Mouse (Mus musculus) MEL (cell line): ENCODE results near the gene 9430038I01Rik. TPM values are rescaled to one million over a fixed set of nuclear protein-coding genes. Genes with fewer than 3 reads are reported as not detected.

Experiments
- DNase-seq: peaks from one replicate; pipeline ENCODE4 v3.0.0; 2011; ENCODE audit warnings: low read depth, low spot score
- H3K27ac ChIP-seq: 2 replicates; pipeline ENCODE4 v1.5.1; 2012; ENCODE audit warnings: low read depth, mild to moderate bottlenecking, control low read depth, low read length, moderate library complexity; ENCODE audit not compliant: control insufficient read depth
- H3K27me3 ChIP-seq, 2 experiments: fragments of 150-350 bp in 1 of 2; sonication (generic) in 1 of 2; 2 replicates each; pipeline ENCODE4 v1.6.1; 2012; ENCODE audit warnings: low read length in 2 of 2, mild to moderate bottlenecking in 2 of 2, improper control_type of control experiment in 1 of 2, moderate library complexity in 1 of 2; ENCODE audit not compliant: insufficient read depth in 2 of 2, control insufficient read depth in 1 of 2
- H3K36me3 ChIP-seq, 2 experiments: 2 replicates each; pipeline ENCODE4 v1.6.1; 2012 to 2014; ENCODE audit warnings: low read length in 2 of 2, improper control_type of control experiment in 1 of 2, inconsistent platforms in 1 of 2, mild to moderate bottlenecking in 1 of 2; ENCODE audit not compliant: insufficient read depth in 2 of 2, control insufficient read depth in 1 of 2
- H3K4me1 ChIP-seq, 2 experiments: fragments of 150-350 bp in 1 of 2; sonication (generic) in 1 of 2; 2 replicates each; pipeline ENCODE4 v1.6.1; 2012; ENCODE audit warnings: low read length in 2 of 2, improper control_type of control experiment in 1 of 2, mild to moderate bottlenecking in 1 of 2; ENCODE audit not compliant: insufficient read depth in 2 of 2, control insufficient read depth in 1 of 2
- H3K4me3 ChIP-seq, 2 experiments: fragments of 150-350 bp in 1 of 2; sonication (generic) in 1 of 2; 2 replicates each; pipeline ENCODE4 v1.5.1; 2012; ENCODE audit warnings: low read depth in 2 of 2, low read length in 2 of 2, mild to moderate bottlenecking in 2 of 2, moderate library complexity in 2 of 2, control low read depth in 1 of 2, improper control_type of control experiment in 1 of 2; ENCODE audit not compliant: control insufficient read depth in 1 of 2, insufficient read depth in 1 of 2
- H3K79me2 ChIP-seq: 2 replicates; pipeline ENCODE4 v1.6.1; 2012; ENCODE audit warnings: mild to moderate bottlenecking, low read length, moderate library complexity; ENCODE audit not compliant: control insufficient read depth, poor library complexity, insufficient read depth
- H3K9ac ChIP-seq: 2 replicates; pipeline ENCODE4 v1.6.1; 2012; ENCODE audit warnings: low read depth, mild to moderate bottlenecking, control low read depth, low read length, moderate library complexity; ENCODE audit not compliant: control insufficient read depth, poor library complexity, severe bottlenecking
- H3K9me3 ChIP-seq: fragments of 150-350 bp; sonication (generic); replicated peaks from 2 replicates; pipeline ENCODE4 v1.6.1; 2012; ENCODE audit warnings: mild to moderate bottlenecking, low read length, improper control_type of control experiment, moderate library complexity; ENCODE audit not compliant: insufficient read depth
- CHD2 ChIP-seq: IDR thresholded peaks from 2 replicates; pipeline ENCODE4 v1.6.1; 2011; ENCODE audit warnings: low read length, improper control_type of control experiment
- CTCF ChIP-seq, 3 experiments: IDR thresholded peaks in 2 of 3; conservative IDR thresholded peaks in 1 of 3; 2 replicates each; pipeline ENCODE4 v1.5.1; 2011 to 2012; ENCODE audit warnings: low read length in 3 of 3, low read depth in 2 of 3, mild to moderate bottlenecking in 2 of 3, improper control_type of control experiment in 1 of 3, inconsistent platforms in 1 of 3, mixed read lengths in 1 of 3, moderate library complexity in 1 of 3; ENCODE audit not compliant: control insufficient read depth in 1 of 3, insufficient read depth in 1 of 3, poor library complexity in 1 of 3, severe bottlenecking in 1 of 3
- E2F4 ChIP-seq: IDR thresholded peaks from 2 replicates; pipeline ENCODE4 v1.6.1; 2011; ENCODE audit warnings: low read depth, low read length, improper control_type of control experiment, borderline replicate concordance
- EP300 ChIP-seq, 2 experiments: IDR thresholded peaks; 2 replicates each; pipeline ENCODE4 v1.6.1; 2011; ENCODE audit warnings: improper control_type of control experiment in 2 of 2, low read length in 2 of 2, low read depth in 1 of 2, mild to moderate bottlenecking in 1 of 2
- ETS1 ChIP-seq: IDR thresholded peaks from 2 replicates; pipeline ENCODE4 v1.6.1; 2012; ENCODE audit warnings: low read depth, mild to moderate bottlenecking, inconsistent platforms, low read length, improper control_type of control experiment, moderate library complexity
- GABPA ChIP-seq: IDR thresholded peaks from 2 replicates; pipeline ENCODE4 v1.6.1; 2012; ENCODE audit warnings: low read depth, mild to moderate bottlenecking, inconsistent platforms, low read length, improper control_type of control experiment, moderate library complexity
- JUND ChIP-seq: IDR thresholded peaks from 2 replicates; pipeline ENCODE4 v1.6.1; 2011; ENCODE audit warnings: low read depth, mild to moderate bottlenecking, improper control_type of control experiment, low read length
- MAX ChIP-seq: IDR thresholded peaks from 2 replicates; pipeline ENCODE4 v1.6.1; 2011; ENCODE audit warnings: low read length, improper control_type of control experiment
- MAZ ChIP-seq: IDR thresholded peaks from 2 replicates; pipeline ENCODE4 v1.6.1; 2012; ENCODE audit warnings: low read depth, mild to moderate bottlenecking, inconsistent platforms, low read length, improper control_type of control experiment
- MEF2A ChIP-seq: IDR thresholded peaks from 2 replicates; pipeline ENCODE4 v1.6.1; 2014; ENCODE audit warnings: low read depth, mild to moderate bottlenecking, inconsistent platforms, low read length, improper control_type of control experiment; ENCODE audit not compliant: poor library complexity, insufficient replicate concordance, severe bottlenecking; ENCODE audit errors: extremely low read depth
- MYB ChIP-seq: IDR thresholded peaks from 2 replicates; pipeline ENCODE4 v1.6.1; 2011; ENCODE audit warnings: mild to moderate bottlenecking, low read depth, low read length, improper control_type of control experiment
- MYC ChIP-seq: IDR thresholded peaks from 2 replicates; pipeline ENCODE4 v1.6.1; 2011; ENCODE audit warnings: low read depth, mild to moderate bottlenecking, low read length, improper control_type of control experiment, moderate library complexity
- NRF1 ChIP-seq: IDR thresholded peaks from 2 replicates; pipeline ENCODE4 v1.6.1; 2014; ENCODE audit warnings: low read depth, mild to moderate bottlenecking, inconsistent platforms, low read length, improper control_type of control experiment, moderate library complexity; ENCODE audit not compliant: poor library complexity, insufficient read depth, severe bottlenecking
- POLR2A ChIP-seq, 2 experiments: IDR thresholded peaks; 2 replicates each; pipeline ENCODE4 v1.6.1; 2011 to 2012; ENCODE audit warnings: low read length in 2 of 2, mild to moderate bottlenecking in 2 of 2, control low read depth in 1 of 2, improper control_type of control experiment in 1 of 2, low read depth in 1 of 2, moderate library complexity in 1 of 2; ENCODE audit not compliant: control insufficient read depth in 1 of 2, insufficient read depth in 1 of 2, poor library complexity in 1 of 2
- POLR2AphosphoS2 ChIP-seq: IDR thresholded peaks from 2 replicates; pipeline ENCODE4 v1.6.1; 2011; ENCODE audit warnings: low read length, improper control_type of control experiment
- POLR2AphosphoS5 ChIP-seq: IDR thresholded peaks from 2 replicates; pipeline ENCODE4 v1.6.1; 2012; ENCODE audit warnings: low read depth, borderline replicate concordance, mild to moderate bottlenecking, inconsistent platforms, low read length, moderate library complexity, mixed read lengths
- RAD21 ChIP-seq: IDR thresholded peaks from 2 replicates; pipeline ENCODE4 v1.6.1; 2011; ENCODE audit warnings: mild to moderate bottlenecking, low read depth, low read length, improper control_type of control experiment
- TAL1 ChIP-seq: IDR thresholded peaks from 2 replicates; pipeline ENCODE4 v1.6.1; 2012; ENCODE audit warnings: mild to moderate bottlenecking, inconsistent platforms, low read length, moderate library complexity, mixed read lengths
- TBP ChIP-seq: IDR thresholded peaks from 2 replicates; pipeline ENCODE4 v1.8.0; 2011; ENCODE audit warnings: low read depth, low read length, improper control_type of control experiment
- UBTF ChIP-seq: IDR thresholded peaks from 2 replicates; pipeline ENCODE4 v1.6.1; 2012; ENCODE audit warnings: low read depth, mild to moderate bottlenecking, inconsistent platforms, low read length, improper control_type of control experiment, moderate library complexity, borderline replicate concordance; ENCODE audit not compliant: insufficient read depth
- USF1 ChIP-seq: IDR thresholded peaks from 2 replicates; pipeline ENCODE4 v1.6.1; 2014; ENCODE audit warnings: low read depth, mild to moderate bottlenecking, inconsistent platforms, low read length, improper control_type of control experiment, moderate library complexity
- ZKSCAN1 ChIP-seq: IDR thresholded peaks from 2 replicates; pipeline ENCODE4 v1.6.1; 2012; ENCODE audit warnings: low read depth, mild to moderate bottlenecking, inconsistent platforms, low read length, improper control_type of control experiment, moderate library complexity
- ZMIZ1 ChIP-seq: IDR thresholded peaks from 2 replicates; pipeline ENCODE4 v1.6.1; 2012; ENCODE audit warnings: low read depth, mild to moderate bottlenecking, inconsistent platforms, low read length, improper control_type of control experiment, moderate library complexity
- ZNF384 ChIP-seq: IDR thresholded peaks from 2 replicates; pipeline ENCODE4 v1.6.1; 2012; ENCODE audit warnings: low read depth, mild to moderate bottlenecking, inconsistent platforms, low read length, improper control_type of control experiment
- polyA plus RNA-seq, 2 experiments: library from polyadenylated mRNA; stranded (reverse) in 1 of 2; unstranded in 1 of 2; fragments of >175 nt in 1 of 2; fragments of >200 nt in 1 of 2; gene quantifications; 2 replicates each; pipeline versions ENCODE4 v1.2.1 to v1.2.4; 2012; ENCODE audit warnings: low replicate concordance in 2 of 2, low read depth in 1 of 2; ENCODE audit not compliant: insufficient read length in 2 of 2, insufficient read depth in 1 of 2, missing spikeins in 1 of 2
- total RNA-seq: library from RNA; depleted of rRNA; stranded (reverse); fragments of 300-350 nt; gene quantifications from 2 replicates; pipeline ENCODE4 v1.2.3, GENCODE M21; 2012

Gene 9430038I01Rik
- total and polyA plus RNA-seq, 3 experiments = 19.0 to 24.5 TPM; not detected in 1

DNA sequence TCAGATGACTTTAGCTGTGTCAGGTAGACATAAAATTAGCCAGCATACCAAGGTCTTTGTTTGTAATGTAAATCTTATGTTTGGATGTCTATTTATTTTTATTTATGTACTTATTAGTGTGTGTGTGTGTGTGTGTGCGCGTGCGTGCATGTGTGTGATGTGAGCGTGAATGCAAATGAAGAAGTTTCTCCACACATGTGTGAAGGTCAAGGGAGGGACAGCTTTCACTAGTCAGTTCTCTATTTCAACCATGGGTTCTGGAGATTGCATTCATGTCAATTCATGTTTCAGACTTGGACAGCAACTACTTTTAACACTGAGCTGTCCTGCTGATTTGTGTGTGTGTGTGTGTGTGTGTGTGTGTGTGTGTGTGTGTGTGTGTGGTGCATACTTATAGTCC is 10.7 kb upstream of the 9430038I01Rik start:
- H3K9ac ChIP-seq = no peak overlapping the region
- H3K4me3 ChIP-seq = no peak overlapping the region
- no peaks in the 10 kb centered on the region for H3K36me3 ChIP-seq
- DNase-seq = no peak
- no peak overlapping the region for H3K27ac ChIP-seq
- H3K27me3 ChIP-seq = no peaks in the 10 kb centered on the region; a peak in 1 of 4 replicates
- H3K79me2 ChIP-seq = no peaks in the 10 kb centered on the region
- TF ChIP-seq E2F4 (no peak), POLR2A (IDR thresholded peaks at IDR 0.05; ENCODE audit: control insufficient read depth in 1 of 2, insufficient read depth in 1 of 2, low read depth in 1 of 2, low read length in 2 of 2, poor library complexity in 1 of 2) (no peak), TBP (no peak), USF1 (no peak), MAZ (no peak), UBTF (no peak), RAD21 (no peak), NRF1 (no peak), EP300 (IDR thresholded peaks at IDR 0.05; ENCODE audit: low read depth in 1 of 2, low read length in 2 of 2) (no peak), JUND (no peak), MEF2A (no peak), ZMIZ1 (no peak), ZKSCAN1 (no peak), CTCF (IDR thresholded peaks at IDR 0.05 in 2 of 3, conservative IDR thresholded peaks at IDR 0.05 in 1 of 3; ENCODE audit: control insufficient read depth in 1 of 3, insufficient read depth in 1 of 3, low read depth in 2 of 3, low read length in 3 of 3, poor library complexity in 1 of 3, severe bottlenecking in 1 of 3) (no peak), ETS1 (no peak), GABPA (no peak), MAX (no peak), CHD2 (no peak)
- no peaks in the 10 kb centered on the region for H3K9me3 ChIP-seq
- H3K4me1 ChIP-seq = no peaks in the 10 kb centered on the region

DNA sequence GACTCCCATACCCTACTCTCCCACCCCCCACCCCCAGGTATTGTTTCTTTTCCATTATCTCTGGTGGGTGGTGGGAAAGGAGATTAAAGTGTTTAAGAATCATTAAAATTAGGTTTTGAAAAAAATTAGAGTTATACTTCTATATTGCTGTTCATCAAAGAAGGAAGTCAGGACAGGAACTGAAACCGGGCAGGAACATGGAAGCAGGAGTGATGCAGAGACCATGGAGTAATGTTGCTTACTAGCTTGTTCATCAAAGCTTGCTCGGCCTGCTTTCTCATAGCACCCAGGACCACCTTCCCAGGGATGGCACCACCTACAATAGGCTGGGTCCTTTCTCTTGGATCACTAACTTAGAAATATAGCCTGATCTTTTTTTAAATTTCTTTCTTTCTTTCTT is 10.0 kb upstream of the 9430038I01Rik start:
- Histone ChIP-seq H3K27ac (no peak overlapping the region), H3K79me2 (no peaks in the 10 kb centered on the region), H3K27me3 (no peaks in the 10 kb centered on the region; a peak in 1 of 4 replicates), H3K9me3 (no peaks in the 10 kb centered on the region), H3K9ac (no peak overlapping the region), H3K4me1 (no peaks in the 10 kb centered on the region), H3K36me3 (no peaks in the 10 kb centered on the region), H3K4me3 (no peak overlapping the region)
- TF ChIP-seq MYB (no peak), MYC (no peak), UBTF (no peak), CTCF (IDR thresholded peaks at IDR 0.05 in 2 of 3, conservative IDR thresholded peaks at IDR 0.05 in 1 of 3; ENCODE audit: control insufficient read depth in 1 of 3, insufficient read depth in 1 of 3, low read depth in 2 of 3, low read length in 3 of 3, poor library complexity in 1 of 3, severe bottlenecking in 1 of 3) (no peak), ZNF384 (no peak), POLR2AphosphoS5 (no peak), EP300 (IDR thresholded peaks at IDR 0.05; ENCODE audit: low read depth in 1 of 2, low read length in 2 of 2) (no peak), POLR2AphosphoS2 (no peak), TAL1 (no peak)
- DNase-seq = no peak
